8 mouse cellular contexts compared by ENCODE assay signal in genomic region chr11:5181850-5182404, GRCm38 (mm10). TPM values are rescaled to one million over a fixed set of nuclear protein-coding genes. Genes with fewer than 3 reads are reported as not detected.
DNase-seq lines count a peak whose midpoint lies in the region; ATAC-seq lines count a peak whose summit lies in the region.

No protein-coding gene starts in this region.

- peak; percentile 71 for ATAC-seq in granulocyte monocyte progenitor cell, adult 5-6 weeks (replicated peaks; ENCODE audit: poor library complexity, severe bottlenecking)
- ATAC-seq in kidney, embryonic 16.5 days (ENCODE audit: low FRiP score, low TSS enrichment), result peak; percentile 43; the same call in 1 of the 2 replicates
- 0 out of 2 replicates have a peak, but pooled peaks have one; percentile 29 for ATAC-seq in liver, embryonic 11.5 days (replicated peaks; ENCODE audit: low FRiP score)

- peak overlapping the region; percentile 41 for H3K27ac ChIP-seq in kidney, embryonic 16.5 days (ENCODE audit: low read length)
- no peak overlapping the region for H3K27ac ChIP-seq in liver, embryonic 11.5 days (ENCODE audit: low read depth, low read length)

- peaks cover 9% of the 10 kb centered on the region for H3K4me1 ChIP-seq in kidney, embryonic 16.5 days (ENCODE audit: insufficient read depth, low read length)
- no peaks in the 10 kb centered on the region for H3K4me1 ChIP-seq in liver, embryonic 11.5 days (replicated peaks; ENCODE audit: control insufficient read depth, insufficient read depth, low read length)

- H3K4me2 ChIP-seq in kidney, embryonic 16.5 days (replicated peaks; ENCODE audit: low read depth, low read length), result no peak overlapping the region
- no peak overlapping the region for H3K4me2 ChIP-seq in liver, embryonic 11.5 days

- no peaks in the 10 kb centered on the region for H3K27me3 ChIP-seq in kidney, embryonic 16.5 days (ENCODE audit: insufficient read depth, low read length)
- H3K27me3 ChIP-seq in liver, embryonic 11.5 days (replicated peaks; ENCODE audit: control insufficient read depth, insufficient read depth, low read length), result no peaks in the 10 kb centered on the region

- DNase-seq in B cell, adult 2 months, result peak; percentile 96
- peak; percentile 88 for DNase-seq in ZHBTc4 (ENCODE audit: low read depth, low spot score)
- peak; percentile 88 to 94 for DNase-seq in cerebellum, postnatal 4 days (ENCODE audit: low spot score in 2 of 2)
- peak; percentile 80 for DNase-seq in liver, embryonic 11.5 days (ENCODE audit: low spot score)
- peak; percentile 81 for DNase-seq in ovary, postnatal 10 days (ENCODE audit: low spot score)
- peak; percentile 94 for DNase-seq in thymus, postnatal 0 days (ENCODE audit: low spot score)

- H3K9ac ChIP-seq in kidney, embryonic 16.5 days (replicated peaks; ENCODE audit: low read length), result no peak overlapping the region
- H3K9ac ChIP-seq in liver, embryonic 11.5 days (ENCODE audit: low read depth, low read length), result no peak overlapping the region

- no peak overlapping the region for H3K4me3 ChIP-seq in kidney, embryonic 16.5 days (ENCODE audit: low read length)
- H3K4me3 ChIP-seq in liver, embryonic 11.5 days (ENCODE audit: low read depth, low read length), result no peak overlapping the region

- no peaks in the 10 kb centered on the region for H3K9me3 ChIP-seq in kidney, embryonic 16.5 days (ENCODE audit: low read length)
- H3K9me3 ChIP-seq in liver, embryonic 11.5 days (ENCODE audit: control insufficient read depth, low read length), result no peaks in the 10 kb centered on the region

- no peaks in the 10 kb centered on the region for H3K36me3 ChIP-seq in kidney, embryonic 16.5 days (ENCODE audit: insufficient read depth, low read length)
- H3K36me3 ChIP-seq in liver, embryonic 11.5 days (ENCODE audit: control insufficient read depth, insufficient read depth, low read length), result no peaks in the 10 kb centered on the region

- 14% methylated on average over 13 of the region's 13 CpGs for WGBS in kidney, embryonic 16.5 days
- 20% methylated on average over 13 of the region's 13 CpGs for WGBS in liver, embryonic 11.5 days

RNA-seq across cellular contexts. Expression of gene Emid1, which starts 29.9 kb away (rescaled TPM):
- total RNA-seq in granulocyte monocyte progenitor cell, adult 5-6 weeks (2014; fragmentation: Nextera tagmentation), result 10.0 and 11.4 TPM in 2 replicates
- 5.1 and 7.9 TPM in 2 replicates for total RNA-seq in granulocyte monocyte progenitor cell, adult 5-6 weeks (2017)
- polyA plus RNA-seq in kidney, embryonic 16.5 days (2015; fragmentation: Nextera tagmentation; extraction: Ambion mirVana), result 230 and 247 TPM in 2 replicates
- polyA plus RNA-seq in liver, embryonic 11.5 days (2014; fragmentation: Nextera tagmentation; extraction: Ambion mirVana), result 14.6 and 16.5 TPM in 2 replicates
- polyA plus RNA-seq in thymus, postnatal 0 days (2015; fragmentation: Nextera tagmentation; extraction: Ambion mirVana), result 46.1 and 51.0 TPM in 2 replicates
